Mouse (Mus musculus) MEL (cell line): ENCODE data around the gene Ppp1r35. TPM values are rescaled to one million over a fixed set of nuclear protein-coding genes. Genes with fewer than 3 reads are reported as not detected.

Experiments used
- DNase-seq: peaks from one replicate; pipeline ENCODE4 v3.0.0; 2011; ENCODE audit warnings: low read depth, low spot score
- H3K27ac ChIP-seq: 2 replicates; pipeline ENCODE4 v1.5.1; 2012; ENCODE audit warnings: low read depth, mild to moderate bottlenecking, control low read depth, low read length, moderate library complexity; ENCODE audit not compliant: control insufficient read depth
- H3K27me3 ChIP-seq, 2 experiments: fragments of 150-350 bp in 1 of 2; sonication (generic) in 1 of 2; 2 replicates each; pipeline ENCODE4 v1.6.1; 2012; ENCODE audit warnings: low read length in 2 of 2, mild to moderate bottlenecking in 2 of 2, improper control_type of control experiment in 1 of 2, moderate library complexity in 1 of 2; ENCODE audit not compliant: insufficient read depth in 2 of 2, control insufficient read depth in 1 of 2
- H3K36me3 ChIP-seq, 2 experiments: 2 replicates each; pipeline ENCODE4 v1.6.1; 2012 to 2014; ENCODE audit warnings: low read length in 2 of 2, improper control_type of control experiment in 1 of 2, inconsistent platforms in 1 of 2, mild to moderate bottlenecking in 1 of 2; ENCODE audit not compliant: insufficient read depth in 2 of 2, control insufficient read depth in 1 of 2
- H3K4me1 ChIP-seq, 2 experiments: fragments of 150-350 bp in 1 of 2; sonication (generic) in 1 of 2; 2 replicates each; pipeline ENCODE4 v1.6.1; 2012; ENCODE audit warnings: low read length in 2 of 2, improper control_type of control experiment in 1 of 2, mild to moderate bottlenecking in 1 of 2; ENCODE audit not compliant: insufficient read depth in 2 of 2, control insufficient read depth in 1 of 2
- H3K4me3 ChIP-seq, 2 experiments: fragments of 150-350 bp in 1 of 2; sonication (generic) in 1 of 2; 2 replicates each; pipeline ENCODE4 v1.5.1; 2012; ENCODE audit warnings: low read depth in 2 of 2, low read length in 2 of 2, mild to moderate bottlenecking in 2 of 2, moderate library complexity in 2 of 2, control low read depth in 1 of 2, improper control_type of control experiment in 1 of 2; ENCODE audit not compliant: control insufficient read depth in 1 of 2, insufficient read depth in 1 of 2
- H3K79me2 ChIP-seq: 2 replicates; pipeline ENCODE4 v1.6.1; 2012; ENCODE audit warnings: mild to moderate bottlenecking, low read length, moderate library complexity; ENCODE audit not compliant: control insufficient read depth, poor library complexity, insufficient read depth
- H3K9ac ChIP-seq: 2 replicates; pipeline ENCODE4 v1.6.1; 2012; ENCODE audit warnings: low read depth, mild to moderate bottlenecking, control low read depth, low read length, moderate library complexity; ENCODE audit not compliant: control insufficient read depth, poor library complexity, severe bottlenecking
- H3K9me3 ChIP-seq: fragments of 150-350 bp; sonication (generic); replicated peaks from 2 replicates; pipeline ENCODE4 v1.6.1; 2012; ENCODE audit warnings: mild to moderate bottlenecking, low read length, improper control_type of control experiment, moderate library complexity; ENCODE audit not compliant: insufficient read depth
- CHD1 ChIP-seq: IDR thresholded peaks from 2 replicates; pipeline ENCODE4 v1.6.1; 2012; ENCODE audit warnings: low read depth, mild to moderate bottlenecking, inconsistent platforms, low read length, improper control_type of control experiment
- CTCF ChIP-seq, 3 experiments: IDR thresholded peaks in 2 of 3; conservative IDR thresholded peaks in 1 of 3; 2 replicates each; pipeline ENCODE4 v1.5.1; 2011 to 2012; ENCODE audit warnings: low read length in 3 of 3, low read depth in 2 of 3, mild to moderate bottlenecking in 2 of 3, improper control_type of control experiment in 1 of 3, inconsistent platforms in 1 of 3, mixed read lengths in 1 of 3, moderate library complexity in 1 of 3; ENCODE audit not compliant: control insufficient read depth in 1 of 3, insufficient read depth in 1 of 3, poor library complexity in 1 of 3, severe bottlenecking in 1 of 3
- GABPA ChIP-seq: IDR thresholded peaks from 2 replicates; pipeline ENCODE4 v1.6.1; 2012; ENCODE audit warnings: low read depth, mild to moderate bottlenecking, inconsistent platforms, low read length, improper control_type of control experiment, moderate library complexity
- KAT2A ChIP-seq: conservative IDR thresholded peaks from 2 replicates; pipeline ENCODE4 v1.6.1; 2012; ENCODE audit warnings: low read depth, low read length, improper control_type of control experiment, inconsistent platforms
- MAX ChIP-seq: IDR thresholded peaks from 2 replicates; pipeline ENCODE4 v1.6.1; 2011; ENCODE audit warnings: low read length, improper control_type of control experiment
- MAZ ChIP-seq: IDR thresholded peaks from 2 replicates; pipeline ENCODE4 v1.6.1; 2012; ENCODE audit warnings: low read depth, mild to moderate bottlenecking, inconsistent platforms, low read length, improper control_type of control experiment
- MEF2A ChIP-seq: IDR thresholded peaks from 2 replicates; pipeline ENCODE4 v1.6.1; 2014; ENCODE audit warnings: low read depth, mild to moderate bottlenecking, inconsistent platforms, low read length, improper control_type of control experiment; ENCODE audit not compliant: poor library complexity, insufficient replicate concordance, severe bottlenecking; ENCODE audit errors: extremely low read depth
- NELFE ChIP-seq: IDR thresholded peaks from 2 replicates; pipeline ENCODE4 v1.6.1; 2011; ENCODE audit warnings: low read depth, low read length, improper control_type of control experiment
- NRF1 ChIP-seq: IDR thresholded peaks from 2 replicates; pipeline ENCODE4 v1.6.1; 2014; ENCODE audit warnings: low read depth, mild to moderate bottlenecking, inconsistent platforms, low read length, improper control_type of control experiment, moderate library complexity; ENCODE audit not compliant: poor library complexity, insufficient read depth, severe bottlenecking
- POLR2A ChIP-seq, 2 experiments: IDR thresholded peaks; 2 replicates each; pipeline ENCODE4 v1.6.1; 2011 to 2012; ENCODE audit warnings: low read length in 2 of 2, mild to moderate bottlenecking in 2 of 2, control low read depth in 1 of 2, improper control_type of control experiment in 1 of 2, low read depth in 1 of 2, moderate library complexity in 1 of 2; ENCODE audit not compliant: control insufficient read depth in 1 of 2, insufficient read depth in 1 of 2, poor library complexity in 1 of 2
- POLR2AphosphoS5 ChIP-seq: IDR thresholded peaks from 2 replicates; pipeline ENCODE4 v1.6.1; 2012; ENCODE audit warnings: low read depth, borderline replicate concordance, mild to moderate bottlenecking, inconsistent platforms, low read length, moderate library complexity, mixed read lengths
- RCOR1 ChIP-seq: IDR thresholded peaks from 2 replicates; pipeline ENCODE4 v1.6.1; 2012; ENCODE audit warnings: low read depth, mild to moderate bottlenecking, inconsistent platforms, low read length, improper control_type of control experiment
- TAL1 ChIP-seq: IDR thresholded peaks from 2 replicates; pipeline ENCODE4 v1.6.1; 2012; ENCODE audit warnings: mild to moderate bottlenecking, inconsistent platforms, low read length, moderate library complexity, mixed read lengths
- TCF12 ChIP-seq: IDR thresholded peaks from 2 replicates; pipeline ENCODE4 v1.6.1; 2014; ENCODE audit warnings: low read depth, mild to moderate bottlenecking, inconsistent platforms, low read length, improper control_type of control experiment, moderate library complexity
- ZKSCAN1 ChIP-seq: IDR thresholded peaks from 2 replicates; pipeline ENCODE4 v1.6.1; 2012; ENCODE audit warnings: low read depth, mild to moderate bottlenecking, inconsistent platforms, low read length, improper control_type of control experiment, moderate library complexity
- ZNF384 ChIP-seq: IDR thresholded peaks from 2 replicates; pipeline ENCODE4 v1.6.1; 2012; ENCODE audit warnings: low read depth, mild to moderate bottlenecking, inconsistent platforms, low read length, improper control_type of control experiment
- polyA plus RNA-seq, 2 experiments: library from polyadenylated mRNA; stranded (reverse) in 1 of 2; unstranded in 1 of 2; fragments of >175 nt in 1 of 2; fragments of >200 nt in 1 of 2; gene quantifications; 2 replicates each; pipeline versions ENCODE4 v1.2.1 to v1.2.4; 2012; ENCODE audit warnings: low replicate concordance in 2 of 2, low read depth in 1 of 2; ENCODE audit not compliant: insufficient read length in 2 of 2, insufficient read depth in 1 of 2, missing spikeins in 1 of 2
- total RNA-seq: library from RNA; depleted of rRNA; stranded (reverse); fragments of 300-350 nt; gene quantifications from 2 replicates; pipeline ENCODE4 v1.2.3, GENCODE M21; 2012

The Ppp1r35 gene
- total and polyA plus RNA-seq, 3 experiments = 35.0 to 46.2 TPM; not detected in 1

DNA sequence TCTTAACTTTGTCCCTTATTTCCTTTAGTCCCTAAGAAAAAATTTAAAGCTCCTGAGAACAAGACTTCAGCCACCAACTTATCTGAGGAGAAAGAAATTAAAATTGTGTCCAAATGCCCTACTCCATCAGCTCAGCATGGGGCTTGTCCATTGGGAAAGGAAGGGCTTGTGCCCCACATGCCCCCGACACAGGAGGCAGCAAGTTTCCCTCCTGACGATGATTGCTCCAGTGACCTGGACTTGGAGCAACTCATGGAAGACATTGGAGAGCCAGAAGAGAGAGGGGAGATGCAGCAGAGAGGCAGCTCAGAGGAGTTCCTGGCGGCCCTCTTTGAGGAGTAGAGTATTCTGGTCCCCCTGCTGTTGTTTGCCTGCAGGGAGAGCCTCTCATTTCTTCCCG, 43.5 kb downstream of the Ppp1r35 start (continued):
- no peak for TF ChIP-seq CHD1
- TF ChIP-seq ZNF384 = no peak
- no peak for TF ChIP-seq CTCF (IDR thresholded peaks at IDR 0.05 in 2 of 3, conservative IDR thresholded peaks at IDR 0.05 in 1 of 3; ENCODE audit: control insufficient read depth in 1 of 3, insufficient read depth in 1 of 3, low read depth in 2 of 3, low read length in 3 of 3, poor library complexity in 1 of 3, severe bottlenecking in 1 of 3)

DNA sequence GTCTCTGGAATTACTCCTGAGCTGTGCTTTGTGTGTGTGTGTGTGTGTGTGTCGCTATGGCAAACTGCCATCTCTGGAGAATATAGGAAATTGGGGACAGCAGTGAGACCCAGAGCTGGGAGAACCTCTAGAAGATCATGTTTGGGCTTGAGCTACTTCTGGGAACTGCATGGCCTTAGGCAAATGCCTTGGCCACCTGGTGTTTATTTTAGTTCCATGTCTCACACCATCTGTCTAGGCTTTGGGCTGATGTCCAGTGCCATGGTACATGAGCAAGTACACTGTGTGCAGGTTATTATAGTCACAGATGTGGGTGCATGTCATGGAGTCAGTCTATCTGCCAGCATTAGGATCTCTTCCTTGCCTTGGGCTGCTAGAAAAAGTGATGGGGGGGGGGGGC, 44.0 kb downstream of the Ppp1r35 start:
- no peaks in the 10 kb centered on the region for H3K4me1 ChIP-seq

GRCm38 (mm10) chr5:137823455-137824045, 44.9 kb downstream of the Ppp1r35 start:
- no peaks in the 10 kb centered on the region for H3K4me1 ChIP-seq
- TF ChIP-seq MEF2A (no peak), MAZ (no peak), NELFE (no peak)
- TF ChIP-seq, all 39 proteins: peak for 0
- H3K9me3 ChIP-seq = no peaks in the 10 kb centered on the region

More for the DNA sequence above, 44.0 kb downstream of the Ppp1r35 start:
- H3K27ac ChIP-seq = no peak overlapping the region
- no peaks in the 10 kb centered on the region for H3K9me3 ChIP-seq
- no peaks in the 10 kb centered on the region for H3K79me2 ChIP-seq
- no peak for DNase-seq
- no peaks in the 10 kb centered on the region for H3K27me3 ChIP-seq
- TF ChIP-seq NELFE (no peak), MAX (no peak), MEF2A (no peak), RCOR1 (no peak), POLR2AphosphoS5 (no peak), KAT2A (no peak), GABPA (no peak), ZKSCAN1 (no peak), TAL1 (no peak), POLR2A (IDR thresholded peaks at IDR 0.05; ENCODE audit: control insufficient read depth in 1 of 2, insufficient read depth in 1 of 2, low read depth in 1 of 2, low read length in 2 of 2, poor library complexity in 1 of 2) (no peak), MAZ (no peak), TCF12 (no peak), ZNF384 (no peak), NRF1 (no peak), CHD1 (no peak)
- H3K4me3 ChIP-seq = no peak overlapping the region
- H3K36me3 ChIP-seq = no peaks in the 10 kb centered on the region; a peak in 2 of 4 replicates
- H3K9ac ChIP-seq = no peak overlapping the region

More at GRCm38 (mm10) chr5:137823455-137824045, 44.9 kb downstream of the Ppp1r35 start:
- H3K27ac ChIP-seq = no peak overlapping the region
- no peaks in the 10 kb centered on the region; a peak in 2 of 4 replicates for H3K36me3 ChIP-seq
- no peaks in the 10 kb centered on the region for H3K27me3 ChIP-seq
- no peak overlapping the region for H3K4me3 ChIP-seq
- DNase-seq = no peak
- no peak overlapping the region for H3K9ac ChIP-seq
- no peaks in the 10 kb centered on the region for H3K79me2 ChIP-seq
